Mouse (Mus musculus): ENCODE data around the gene Kif26b. TPM values are rescaled to one million over a fixed set of nuclear protein-coding genes. Genes with fewer than 3 reads are reported as not detected.

The Kif26b gene
- total and polyA plus RNA-seq, 3 experiments: 0.86 to 3.0 (median 2.4) TPM

DNA sequence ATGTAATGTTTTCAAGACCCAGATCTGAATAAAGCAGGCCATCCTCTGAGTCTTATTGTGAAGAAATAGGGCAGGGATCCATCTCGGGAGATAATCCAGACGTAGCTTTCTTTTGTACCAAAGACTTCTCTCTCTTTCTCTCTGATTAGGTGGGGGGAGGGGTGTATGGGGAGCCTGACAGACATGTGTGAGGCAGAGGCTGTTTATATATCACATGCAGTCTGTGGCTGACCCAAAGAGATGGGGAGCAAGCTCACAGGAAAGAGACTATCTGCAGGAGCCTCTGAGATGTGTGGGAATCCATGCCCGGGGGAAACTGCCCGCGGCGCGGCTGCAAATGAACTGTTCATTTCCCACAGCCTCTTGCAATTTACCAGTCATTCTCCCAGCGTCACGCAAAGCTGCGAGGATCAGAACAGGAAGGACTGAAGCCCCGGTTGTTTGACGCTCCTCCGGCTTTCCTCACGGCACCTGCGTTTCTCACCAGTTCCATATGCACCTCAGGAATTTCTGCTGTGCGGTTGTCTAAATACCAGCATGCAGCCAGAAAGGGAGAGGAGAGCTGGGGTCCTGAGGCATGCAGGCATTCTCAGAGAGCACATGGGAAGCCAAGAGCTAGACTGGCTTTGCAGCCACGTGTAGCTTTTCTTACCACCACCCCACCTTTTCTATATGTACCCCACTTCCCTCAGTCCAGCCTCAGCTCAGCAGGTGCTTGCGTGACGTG is 105.6 kb downstream of the Kif26b start:
- Histone ChIP-seq H3K9ac (ENCODE audit: low read depth, low read length) (no peak overlapping the region), H3K36me3 (ENCODE audit: control insufficient read depth, insufficient read depth, low read length) (no peaks in the 10 kb centered on the region), H3K4me3 (no peak overlapping the region), H3K79me2 (replicated peaks; ENCODE audit: control insufficient read depth, insufficient read depth, low read length) (no peaks in the 10 kb centered on the region), H3K27ac (no peak overlapping the region), H3K4me1 (ENCODE audit: control insufficient read depth, insufficient read depth, low read length) (no peaks in the 10 kb centered on the region), H3K27me3 (ENCODE audit: control insufficient read depth, insufficient read depth, low read length) (no peaks in the 10 kb centered on the region)
- intact Hi-C loops (cut with DNase I): no loop called here
- 41% methylated on average over 19 of the region's 19 CpGs for WGBS
- TF ChIP-seq POLR2A (IDR thresholded peaks at IDR 0.05; ENCODE audit: insufficient read depth, low read depth, low read length): no peak
- TF ChIP-seq CTCF (IDR thresholded peaks at IDR 0.05): no peak
- TF ChIP-seq EP300 (IDR thresholded peaks at IDR 0.05; ENCODE audit: insufficient read depth, low read depth, low read length): no peak
- no peak for DNase-seq

DNA sequence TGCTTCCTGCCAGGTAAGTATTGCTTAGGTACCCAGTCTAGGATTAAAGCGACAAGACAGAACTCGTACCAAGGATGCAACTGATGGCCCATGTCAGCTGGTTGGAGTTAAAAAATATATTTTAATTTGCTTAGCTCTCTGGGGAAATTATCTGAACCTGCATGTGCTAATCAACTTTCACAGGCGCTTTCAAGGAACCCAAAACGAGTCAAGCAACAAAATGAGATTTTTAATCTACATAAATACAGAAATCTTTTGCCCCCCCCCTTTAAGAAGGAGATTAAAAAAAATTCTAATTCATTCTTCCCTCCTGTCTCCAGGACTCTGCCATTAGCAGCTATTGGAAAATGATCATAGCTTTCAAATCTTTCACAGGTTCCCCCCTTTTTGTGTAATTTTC is 106.5 kb downstream of the Kif26b start:
- 88% methylated on average over 4 of the region's 4 CpGs for WGBS
- Histone ChIP-seq H3K36me3 (ENCODE audit: control insufficient read depth, insufficient read depth, low read length) (no peaks in the 10 kb centered on the region), H3K79me2 (replicated peaks; ENCODE audit: control insufficient read depth, insufficient read depth, low read length) (no peaks in the 10 kb centered on the region), H3K27ac (no peak overlapping the region), H3K4me3 (no peak overlapping the region), H3K4me1 (ENCODE audit: control insufficient read depth, insufficient read depth, low read length) (no peaks in the 10 kb centered on the region), H3K27me3 (ENCODE audit: control insufficient read depth, insufficient read depth, low read length) (no peaks in the 10 kb centered on the region), H3K9ac (ENCODE audit: low read depth, low read length) (no peak overlapping the region)
- no peak for DNase-seq
- TF ChIP-seq EP300 (IDR thresholded peaks at IDR 0.05; ENCODE audit: insufficient read depth, low read depth, low read length): no peak
- TF ChIP-seq CTCF (IDR thresholded peaks at IDR 0.05): no peak
- no peak for TF ChIP-seq POLR2A (IDR thresholded peaks at IDR 0.05; ENCODE audit: insufficient read depth, low read depth, low read length)
- intact Hi-C loops (cut with DNase I): no loop called here

DNA sequence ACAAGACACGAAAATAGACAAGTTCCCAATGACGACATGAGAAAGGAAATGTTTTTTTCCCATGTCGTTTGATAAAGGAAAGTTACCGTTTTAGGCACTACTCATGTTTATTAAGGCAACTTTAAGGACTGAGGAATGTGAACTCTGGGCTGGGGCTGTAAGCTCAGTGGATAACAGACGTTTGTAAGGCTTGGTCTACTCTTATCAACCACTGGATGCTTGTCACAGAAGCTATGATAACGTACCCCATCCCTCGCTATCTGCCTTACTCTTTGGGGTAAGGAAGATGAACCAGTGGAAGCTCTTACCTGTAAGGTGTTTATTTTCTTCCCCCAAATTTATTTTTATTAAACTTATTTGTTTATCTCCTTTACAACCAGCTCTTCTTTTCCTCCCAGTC is 108.4 kb downstream of the Kif26b start:
- 48% methylated on average over 7 of the region's 7 CpGs for WGBS
- H3K4me1 ChIP-seq (ENCODE audit: control insufficient read depth, insufficient read depth, low read length): no peaks in the 10 kb centered on the region; the same call in 1 of the 2 replicates
- no peak for DNase-seq
- no peaks in the 10 kb centered on the region for H3K36me3 ChIP-seq (ENCODE audit: control insufficient read depth, insufficient read depth, low read length)
- no peaks in the 10 kb centered on the region for H3K79me2 ChIP-seq (replicated peaks; ENCODE audit: control insufficient read depth, insufficient read depth, low read length)
- no peak overlapping the region for H3K4me3 ChIP-seq
- H3K27ac ChIP-seq: no peak overlapping the region
- no peaks in the 10 kb centered on the region for H3K27me3 ChIP-seq (ENCODE audit: control insufficient read depth, insufficient read depth, low read length)
- TF ChIP-seq CTCF (IDR thresholded peaks at IDR 0.05) (no peak), EP300 (IDR thresholded peaks at IDR 0.05; ENCODE audit: insufficient read depth, low read depth, low read length) (no peak), POLR2A (IDR thresholded peaks at IDR 0.05; ENCODE audit: insufficient read depth, low read depth, low read length) (no peak)
- no peak overlapping the region for H3K9ac ChIP-seq (ENCODE audit: low read depth, low read length)
- intact Hi-C loops (cut with DNase I): no loop called here

DNA sequence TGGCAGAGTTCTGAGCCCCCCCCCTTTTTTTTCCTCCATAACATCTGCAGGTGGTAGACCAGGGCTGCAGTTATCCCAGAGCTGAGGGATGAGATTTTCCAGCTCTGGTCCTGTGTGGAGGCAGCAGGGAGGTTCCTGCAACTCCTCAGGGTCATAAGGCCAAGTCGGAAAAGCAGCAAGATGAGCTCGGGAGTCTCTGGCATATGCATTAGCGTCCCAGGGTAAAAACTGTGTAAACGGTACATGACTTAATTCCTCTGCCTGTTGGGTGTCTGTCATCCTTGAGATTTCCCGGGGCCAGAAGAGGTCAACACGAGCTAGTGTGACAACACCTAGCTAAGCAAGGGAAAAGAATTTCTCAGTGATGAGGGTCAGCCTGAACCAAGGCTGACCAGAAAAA is 111.0 kb downstream of the Kif26b start:
- H3K36me3 ChIP-seq (ENCODE audit: control insufficient read depth, insufficient read depth, low read length): no peaks in the 10 kb centered on the region
- intact Hi-C loops (cut with DNase I): no loop called here
- H3K79me2 ChIP-seq (replicated peaks; ENCODE audit: control insufficient read depth, insufficient read depth, low read length): no peaks in the 10 kb centered on the region
- H3K27me3 ChIP-seq (ENCODE audit: control insufficient read depth, insufficient read depth, low read length): no peaks in the 10 kb centered on the region
- H3K9ac ChIP-seq (ENCODE audit: low read depth, low read length): no peak overlapping the region
- no peak overlapping the region for H3K4me3 ChIP-seq
- WGBS: 66% methylated on average over 6 of the region's 6 CpGs
- TF ChIP-seq CTCF (IDR thresholded peaks at IDR 0.05): no peak
- no peak for TF ChIP-seq EP300 (IDR thresholded peaks at IDR 0.05; ENCODE audit: insufficient read depth, low read depth, low read length)
- TF ChIP-seq POLR2A (IDR thresholded peaks at IDR 0.05; ENCODE audit: insufficient read depth, low read depth, low read length): no peak
- no peak for DNase-seq
- no peaks in the 10 kb centered on the region; the same call in 1 of the 2 replicates for H3K4me1 ChIP-seq (ENCODE audit: control insufficient read depth, insufficient read depth, low read length)
- no peak overlapping the region for H3K27ac ChIP-seq

DNA sequence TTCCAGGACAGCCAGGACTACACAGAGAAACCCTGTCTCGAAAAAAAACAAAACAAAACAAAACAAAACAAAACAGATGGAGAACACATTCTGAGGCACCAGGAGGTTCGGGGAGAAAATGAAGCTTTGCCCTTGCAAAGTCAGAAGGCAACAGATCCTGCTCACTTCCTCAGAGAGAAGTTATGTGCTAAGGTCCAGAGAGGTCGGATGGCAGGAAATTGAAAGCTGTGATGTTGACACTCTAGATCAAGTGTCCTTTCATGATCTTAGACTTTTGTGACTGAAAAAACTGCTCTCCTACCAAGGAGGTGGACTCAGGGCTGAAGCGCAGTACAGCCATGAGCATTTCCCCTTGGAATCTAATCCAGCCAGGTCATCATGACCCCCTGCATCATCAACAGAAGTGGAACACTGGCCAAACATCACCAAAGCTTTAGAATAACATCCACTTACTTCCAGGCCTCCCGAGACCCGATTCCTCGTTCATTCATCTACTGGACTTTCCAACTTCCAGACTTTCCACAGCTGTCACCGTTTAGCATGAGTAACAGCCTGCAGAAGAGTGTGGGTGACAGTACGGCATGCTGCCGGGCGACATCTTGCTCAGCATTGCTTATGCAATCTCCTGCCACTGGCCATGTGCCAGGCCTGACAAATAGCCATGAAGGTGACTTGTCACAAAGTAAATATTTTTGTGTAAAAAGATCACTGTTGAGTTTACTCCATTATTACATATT is 112.0 kb downstream of the Kif26b start:
- no peaks in the 10 kb centered on the region for H3K36me3 ChIP-seq (ENCODE audit: control insufficient read depth, insufficient read depth, low read length)
- no peak overlapping the region for H3K4me3 ChIP-seq
- no peaks in the 10 kb centered on the region for H3K27me3 ChIP-seq (ENCODE audit: control insufficient read depth, insufficient read depth, low read length)
- intact Hi-C loops (cut with DNase I): no loop called here
- peak in 1 of 2 experiments; percentile 20 for DNase-seq
- WGBS: 41% methylated on average over 11 of the region's 11 CpGs
- TF ChIP-seq EP300 (IDR thresholded peaks at IDR 0.05; ENCODE audit: insufficient read depth, low read depth, low read length) (no peak), CTCF (IDR thresholded peaks at IDR 0.05) (no peak), POLR2A (IDR thresholded peaks at IDR 0.05; ENCODE audit: insufficient read depth, low read depth, low read length) (no peak)
- no peaks in the 10 kb centered on the region; the same call in 1 of the 2 replicates for H3K4me1 ChIP-seq (ENCODE audit: control insufficient read depth, insufficient read depth, low read length)
- no peak overlapping the region for H3K9ac ChIP-seq (ENCODE audit: low read depth, low read length)
- H3K79me2 ChIP-seq (replicated peaks; ENCODE audit: control insufficient read depth, insufficient read depth, low read length): no peaks in the 10 kb centered on the region
- H3K27ac ChIP-seq: no peak overlapping the region

DNA sequence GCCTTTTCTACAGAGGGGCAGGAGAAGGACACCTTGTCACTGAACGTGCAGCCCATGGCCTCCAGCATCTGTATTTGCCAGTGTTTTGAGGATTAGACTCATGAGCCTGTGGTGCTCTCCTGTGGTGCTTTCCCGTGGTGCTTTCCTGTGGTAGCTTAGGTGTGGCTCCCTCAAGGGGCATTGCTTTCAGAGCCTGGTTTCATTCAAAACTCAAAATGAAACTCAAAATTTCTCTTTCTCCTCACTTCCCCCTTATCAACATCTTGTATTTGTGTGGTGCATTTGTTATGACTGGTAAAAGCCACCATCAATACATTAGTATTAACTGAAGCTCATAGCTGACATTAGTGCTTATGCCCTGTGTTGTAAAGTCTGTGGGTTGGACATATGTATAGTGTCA is 112.9 kb downstream of the Kif26b start:
- H3K4me1 ChIP-seq (ENCODE audit: control insufficient read depth, insufficient read depth, low read length): no peaks in the 10 kb centered on the region; the same call in 1 of the 2 replicates

More for the DNA sequence above, 112.9 kb downstream of the Kif26b start:
- TF ChIP-seq CTCF (IDR thresholded peaks at IDR 0.05) (no peak), POLR2A (IDR thresholded peaks at IDR 0.05; ENCODE audit: insufficient read depth, low read depth, low read length) (no peak), EP300 (IDR thresholded peaks at IDR 0.05; ENCODE audit: insufficient read depth, low read depth, low read length) (no peak)
- Histone ChIP-seq H3K79me2 (replicated peaks; ENCODE audit: control insufficient read depth, insufficient read depth, low read length) (no peaks in the 10 kb centered on the region), H3K36me3 (ENCODE audit: control insufficient read depth, insufficient read depth, low read length) (no peaks in the 10 kb centered on the region), H3K27ac (no peak overlapping the region), H3K4me3 (no peak overlapping the region), H3K27me3 (ENCODE audit: control insufficient read depth, insufficient read depth, low read length) (no peaks in the 10 kb centered on the region), H3K9ac (ENCODE audit: low read depth, low read length) (no peak overlapping the region)
- intact Hi-C loops (cut with DNase I): no loop called here
- DNase-seq: no peak
- 74% methylated on average over 2 of the region's 2 CpGs for WGBS
